Mouse (Mus musculus) CD4-positive, CD25-positive, alpha-beta regulatory T cell, adult 2 months (primary cell): ENCODE results near the gene Dip2a.
A peak's percentile ranks its signal among the peaks of the same experiment; 100 is the strongest.

Experiments
- DNase-seq: peaks from one replicate; pipeline ENCODE4 v3.0.0-alpha.2; 2012; ENCODE audit warnings: low read depth, low spot score

Gene Dip2a

DNA sequence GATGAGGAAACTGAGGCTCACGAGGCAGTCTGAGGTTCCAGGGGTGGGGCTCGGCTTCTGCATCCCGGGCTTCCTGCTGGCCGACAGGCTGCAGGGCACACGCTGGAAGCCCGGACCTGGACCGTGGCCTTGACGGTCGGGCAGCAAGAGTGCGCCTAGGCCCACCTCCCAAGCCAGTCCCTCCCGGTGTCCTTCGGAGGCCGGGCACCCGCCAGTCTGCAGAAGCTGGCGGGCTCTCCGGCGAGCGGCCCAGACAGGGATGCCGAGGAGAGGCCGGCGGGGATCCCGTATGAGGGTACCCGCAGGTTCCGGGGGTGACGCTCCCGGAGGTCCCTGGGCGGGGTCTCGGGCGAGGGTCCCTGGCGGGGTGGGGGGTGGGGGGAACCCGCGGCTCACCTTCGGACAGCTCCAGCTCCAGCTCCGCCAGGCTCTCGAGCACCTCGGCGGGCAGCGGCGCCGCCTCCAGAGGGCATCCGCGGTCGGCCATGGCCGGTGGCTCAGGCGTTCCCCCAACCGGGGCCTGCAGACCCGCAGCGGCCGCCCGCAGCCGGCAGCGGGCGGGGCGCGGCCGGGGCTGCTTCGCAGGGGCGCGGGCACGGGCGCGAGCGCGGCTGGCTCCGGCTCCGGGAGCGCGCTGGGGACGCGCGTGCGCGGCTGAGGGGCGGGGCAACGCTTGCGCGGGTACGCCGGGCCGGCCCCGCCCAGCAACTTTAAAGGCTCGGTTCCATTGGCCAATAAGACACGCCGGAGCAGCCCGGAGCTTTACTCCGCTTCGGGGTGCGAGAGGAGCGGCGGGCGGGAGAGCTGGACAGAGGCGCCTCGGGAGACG lies at the start of gene Dip2a:
TSS of gene Dip2a (minus strand) at position 581 of the 829 bp plus-strand sequence.
- DNase-seq: peak; percentile 95

GRCm38 (mm10) chr10:76392596-76392995 lies 47.5 kb upstream of the Dip2a start:
- DNase-seq: no peak

GRCm38 (mm10) chr10:76391786-76392185 lies 46.7 kb upstream of the Dip2a start:
- peak; percentile 63 for DNase-seq

- no peak for DNase-seq
These were observed 46.1 kb upstream of the Dip2a start for GRCm38 (mm10) chr10:76391166-76391565.

DNA sequence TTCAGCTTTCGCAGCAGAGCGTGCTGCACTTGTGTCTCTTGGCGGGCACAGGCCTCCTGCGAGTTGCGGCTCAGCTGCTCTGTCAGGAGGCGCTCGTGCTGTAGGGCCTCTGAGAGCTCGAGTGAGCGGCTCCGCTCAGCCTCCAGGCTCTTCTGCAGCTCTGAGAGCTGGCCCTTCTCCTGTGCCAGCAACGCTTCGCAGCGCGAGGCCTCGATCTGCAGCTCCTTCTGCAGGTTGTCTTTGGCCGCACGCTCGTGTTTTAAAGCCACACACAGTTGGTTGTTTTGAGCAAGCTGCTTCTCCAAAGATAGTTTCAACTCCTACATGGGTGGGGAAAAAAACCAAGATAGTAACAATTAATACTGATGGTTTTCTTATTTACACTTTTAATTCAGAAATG lies 29.9 kb upstream of the Dip2a start:
- no peak for DNase-seq

GRCm38 (mm10) chr10:76371736-76372135 lies 26.6 kb upstream of the Dip2a start:
- no peak for DNase-seq

GRCm38 (mm10) chr10:76368766-76369165 lies 23.7 kb upstream of the Dip2a start:
- no peak for DNase-seq

- DNase-seq: no peak
These were observed 18.1 kb upstream of the Dip2a start for GRCm38 (mm10) chr10:76363233-76363632.

DNA sequence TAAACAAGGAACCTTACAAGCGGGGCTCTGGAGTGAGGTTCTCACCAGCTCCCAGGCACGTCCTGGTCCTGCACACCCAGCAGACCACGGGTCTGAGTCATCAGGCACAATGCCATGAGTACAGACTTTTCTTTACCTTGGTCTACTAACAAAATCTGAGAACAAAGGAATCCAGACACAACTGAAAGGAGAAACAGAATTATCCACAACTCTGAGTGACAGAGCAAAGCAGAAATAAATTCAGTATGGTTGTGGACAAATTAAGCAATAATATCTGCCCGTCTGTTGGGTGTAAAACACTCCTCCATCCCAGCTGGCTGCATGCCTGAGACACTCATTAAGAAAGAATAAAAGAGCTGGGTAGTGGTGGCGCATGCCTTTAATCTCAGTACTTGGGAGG lies 13.4 kb upstream of the Dip2a start:
- DNase-seq: no peak

- no peak for DNase-seq
These were observed 12.3 kb upstream of the Dip2a start for GRCm38 (mm10) chr10:76357286-76357875.

- peak; percentile 28 for DNase-seq
These were observed 9.9 kb upstream of the Dip2a start for GRCm38 (mm10) chr10:76354974-76355373.

DNA sequence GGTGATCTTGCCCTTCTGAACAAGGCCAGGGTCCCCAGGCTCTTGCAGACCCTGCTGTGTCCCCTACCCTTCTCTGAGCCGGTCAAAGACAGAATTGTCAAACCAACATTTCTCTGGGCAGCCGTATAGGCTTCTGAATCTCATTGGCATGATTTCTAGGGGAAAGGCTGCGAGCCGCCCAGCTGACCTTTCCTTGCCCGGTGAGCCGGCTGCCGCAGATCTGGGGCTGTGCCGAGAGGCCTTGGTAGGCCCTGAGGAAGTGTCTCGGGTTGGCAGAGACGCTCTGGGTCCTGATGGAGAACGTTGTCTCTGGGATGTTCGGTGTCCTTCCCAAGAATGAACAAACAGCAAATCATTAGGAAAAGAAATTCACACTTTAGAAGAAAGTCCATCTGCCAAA lies 8.9 kb upstream of the Dip2a start:
- no peak for DNase-seq

DNA sequence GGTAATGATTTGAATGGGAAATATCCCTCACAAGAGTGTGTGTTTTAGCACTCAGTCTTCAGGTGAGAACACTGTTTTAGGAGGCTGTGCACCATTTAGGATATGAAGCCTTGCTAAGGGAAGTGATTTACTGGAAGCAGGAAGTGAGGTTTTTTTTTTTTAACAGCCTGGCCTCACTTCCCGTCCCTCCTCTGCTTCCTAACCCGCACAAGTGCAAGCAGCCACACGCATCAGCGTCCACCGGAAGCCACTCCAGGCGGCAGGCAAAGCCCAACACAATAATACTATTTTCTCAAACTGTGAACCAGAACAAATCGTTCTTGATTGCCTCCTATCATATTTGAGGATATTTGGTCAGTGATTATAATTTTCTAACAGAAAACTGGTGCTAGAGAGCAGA lies 6.9 kb upstream of the Dip2a start:
- no peak for DNase-seq

- DNase-seq: peak; percentile 88
These were observed 1.5 kb upstream of the Dip2a start for GRCm38 (mm10) chr10:76346589-76346988.

DNA sequence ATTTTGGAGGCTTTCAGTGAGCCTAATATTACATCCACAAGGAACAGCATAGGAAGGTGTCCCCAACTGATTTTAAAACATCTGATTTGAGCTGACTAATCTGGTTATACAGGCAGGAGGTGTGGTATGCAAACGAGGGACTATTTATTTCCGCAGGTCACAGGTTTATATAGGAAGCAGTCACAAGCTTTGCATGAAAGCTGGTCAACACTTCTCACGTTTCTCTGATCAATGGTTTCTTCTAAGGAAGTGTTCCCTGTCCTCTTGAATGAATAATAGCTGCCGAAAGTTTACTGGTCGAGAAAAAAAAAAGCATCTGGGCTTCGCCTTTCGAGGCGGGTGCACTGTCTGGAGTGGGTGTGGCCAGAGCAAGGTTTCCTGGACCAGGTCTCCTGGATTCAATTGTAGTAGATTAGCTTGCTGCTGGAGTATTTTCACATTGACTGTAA lies 976 bp upstream of the Dip2a start:
- peak; percentile 57 for DNase-seq

- DNase-seq: no peak
These were observed 430 bp upstream of the Dip2a start for GRCm38 (mm10) chr10:76345540-76345902.

DNA sequence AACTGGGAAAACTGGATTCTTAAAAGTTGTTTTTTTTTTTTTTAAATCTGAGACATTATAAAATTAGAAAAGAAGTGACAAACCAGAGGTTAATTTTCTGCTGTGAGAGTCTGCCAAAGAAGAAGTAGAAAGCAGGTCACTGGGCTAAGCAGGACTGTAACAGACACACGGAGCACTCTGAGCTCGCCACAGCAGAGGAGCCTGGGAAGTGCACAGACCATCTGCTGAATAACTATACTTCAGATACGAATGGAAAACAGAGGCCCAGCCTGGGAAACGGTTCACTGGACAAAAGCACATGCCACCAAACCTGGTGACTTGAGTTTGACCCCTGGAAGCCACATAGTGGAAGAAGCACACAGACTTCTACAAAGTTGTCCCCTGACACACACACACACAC lies 10.7 kb downstream of the Dip2a start:
- DNase-seq: no peak

- no peak for DNase-seq
These were observed 13.1 kb downstream of the Dip2a start for GRCm38 (mm10) chr10:76332040-76332439.

DNA sequence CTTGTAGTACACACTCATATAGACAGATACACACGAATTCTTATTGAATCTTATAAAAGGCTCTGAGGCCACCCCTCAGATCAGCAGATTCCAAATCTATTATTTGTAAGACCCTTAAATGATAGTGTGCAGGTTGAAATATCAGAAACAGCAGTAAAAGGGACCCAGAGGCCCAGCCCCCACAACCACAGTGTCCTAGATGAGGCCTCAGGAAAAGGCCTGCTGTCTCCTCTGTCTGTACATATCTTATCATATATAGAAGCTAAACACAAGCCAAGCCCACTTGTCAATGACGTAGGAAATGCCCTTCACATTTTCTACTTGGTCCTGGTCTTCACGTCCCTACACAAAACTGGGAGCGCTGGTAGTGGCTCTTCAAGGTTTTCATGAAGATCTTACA lies 16.0 kb downstream of the Dip2a start:
- no peak for DNase-seq

DNA sequence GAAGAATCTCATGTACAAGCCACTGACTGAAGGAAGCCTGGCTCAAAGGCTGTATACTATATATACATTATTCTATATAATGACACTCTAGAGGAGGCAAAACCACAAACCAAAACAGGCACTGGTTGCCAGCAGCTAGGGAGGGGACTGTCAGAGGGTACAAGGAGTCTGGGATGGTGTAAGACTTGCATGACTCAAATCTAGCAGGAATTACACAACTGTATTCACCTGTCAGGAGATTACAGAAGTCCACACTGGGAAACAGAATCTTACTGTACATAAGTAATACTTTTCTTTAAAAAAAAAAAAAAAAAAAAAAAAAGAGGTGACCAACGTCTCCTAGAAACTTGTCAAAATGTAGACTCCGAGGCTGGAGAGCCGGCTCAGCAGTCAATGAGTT lies 16.5 kb downstream of the Dip2a start:
- DNase-seq: no peak

DNA sequence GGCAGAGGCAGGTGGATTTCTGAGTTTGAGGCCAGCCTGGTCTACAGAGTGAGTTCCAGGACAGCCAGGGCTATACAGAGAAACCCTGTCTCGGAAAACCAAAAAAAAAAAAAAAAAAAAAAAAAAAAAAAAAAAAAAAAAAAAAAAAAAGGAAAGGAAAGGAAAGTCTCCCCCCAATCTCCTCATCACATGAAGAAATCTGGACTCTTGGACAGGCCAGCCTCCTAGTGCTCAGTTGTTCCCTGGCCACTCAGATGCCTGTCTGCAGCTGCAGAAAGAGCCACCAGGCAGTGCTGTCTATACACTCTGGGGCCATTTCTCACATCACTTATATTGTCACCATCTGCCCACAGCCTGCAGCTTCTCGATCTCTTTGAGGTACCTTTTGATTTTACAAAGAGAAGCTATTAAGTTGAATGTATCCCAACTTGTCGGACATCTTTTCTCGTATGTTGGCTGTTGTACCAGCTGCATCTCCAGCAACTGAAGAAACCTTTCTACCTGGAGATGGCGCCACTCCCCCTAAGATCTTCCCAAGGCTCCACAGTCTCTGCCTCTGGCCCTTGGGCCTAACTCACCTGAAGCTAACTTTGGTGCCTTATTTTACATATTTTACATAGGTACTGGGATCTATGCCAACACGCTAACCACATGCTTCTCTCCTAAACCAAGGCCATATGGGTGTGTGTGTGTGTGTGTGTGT lies 18.6 kb downstream of the Dip2a start:
- DNase-seq: peak; percentile 63

DNA sequence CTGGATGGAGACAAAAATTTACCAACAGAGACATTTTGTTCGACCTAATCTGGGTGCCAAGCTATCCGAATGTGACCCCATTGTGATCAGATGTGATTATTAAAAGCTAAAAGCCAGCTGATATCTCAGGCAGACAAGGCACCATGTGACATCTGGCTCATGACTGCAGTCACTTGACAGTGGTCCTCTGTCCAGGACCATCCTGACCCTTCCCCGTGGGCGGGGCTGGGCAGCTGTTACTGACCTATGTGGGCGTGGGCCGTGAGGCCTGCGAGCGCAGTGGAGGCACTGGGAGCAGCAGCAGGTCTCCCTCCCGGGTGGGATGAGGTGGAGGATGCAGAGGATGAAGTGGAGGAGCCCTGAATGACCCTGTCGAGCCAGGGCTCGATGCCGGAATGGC lies 27.5 kb downstream of the Dip2a start:
- no peak for DNase-seq

DNA sequence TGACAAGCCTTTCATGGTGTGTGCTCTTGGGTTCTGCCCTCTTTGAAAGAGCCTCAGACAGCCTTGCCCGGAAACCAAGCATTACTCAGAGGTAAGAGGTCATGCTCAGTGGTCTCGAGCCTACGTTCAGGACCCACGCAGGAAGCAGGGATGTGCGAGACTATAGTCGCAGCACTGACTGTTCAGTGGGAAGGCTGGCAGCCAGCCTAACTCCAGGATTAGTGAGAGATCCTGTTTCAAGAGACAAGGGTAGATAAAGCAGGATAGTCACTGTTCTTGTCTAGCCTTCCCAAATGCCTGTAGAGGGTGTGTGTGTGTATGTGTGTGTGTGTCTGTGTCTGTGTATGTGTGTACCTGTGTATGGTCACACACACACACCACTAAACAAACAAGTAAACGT lies 28.9 kb downstream of the Dip2a start:
- DNase-seq: no peak
